Mouse (Mus musculus) gastrocnemius, postnatal 25 days (tissue): Measurements from ENCODE around the gene Vmn1r196. TPM values are rescaled to one million over a fixed set of nuclear protein-coding genes. Genes with fewer than 3 reads are reported as not detected.
"Not testable (repeated sequence)": the region's sequence is repeated elsewhere in the genome, so short reads cannot be mapped to it uniquely, and the experiment has no call there.

Experiments used
- DNase-seq: peaks from one replicate; pipeline ENCODE4 v3.0.0; 2022
- long read RNA-seq, 2 experiments: library from polyadenylated mRNA; stranded (forward); transcript quantifications; one replicate each; pipeline ENCODE4 v2.0.0; 2021
- total RNA-seq, 2 experiments: library from RNA; stranded (reverse); gene quantifications; 1 replicate in 1 of 2; 2 replicates in 1 of 2; pipeline ENCODE4 v1.2.3; 2021

The Vmn1r196 gene
- not detected for total RNA-seq
- long read RNA-seq, experiment 1: 0 reads
- long read RNA-seq, experiment 2: 0 reads

GRCm38 (mm10) chr13:22289620-22290019 is at the start of gene Vmn1r196:
Gene Vmn1r196, plus strand, starts transcription at chr13:22289920.
- no peak for DNase-seq

DNA sequence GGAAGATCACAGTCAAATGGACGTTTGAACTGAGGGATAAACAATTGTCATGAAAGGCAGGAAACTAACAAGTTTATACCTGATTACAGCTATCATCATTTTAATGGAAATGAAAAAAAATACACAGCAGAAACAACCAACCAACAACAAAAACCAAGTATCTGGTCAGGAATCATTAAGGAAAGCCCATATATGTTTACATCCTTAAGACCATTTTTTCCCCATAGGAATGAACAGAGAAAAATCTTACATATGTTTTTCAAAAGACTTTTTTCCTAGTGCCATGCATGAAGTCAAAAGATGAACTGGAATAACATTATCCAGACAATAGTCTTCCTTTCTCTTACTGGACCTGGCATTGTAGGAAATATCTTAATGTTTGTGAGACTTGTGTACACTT is 45.8 kb upstream of the Vmn1r196 start, which contains the start of gene Vmn1r194:
Vmn1r194 (plus strand) TSS at position 301 of the 400 bp plus-strand sequence.
- DNase-seq: no peak

GRCm38 (mm10) chr13:22270222-22270621 is 19.5 kb upstream of the Vmn1r196 start, which contains the start of gene Vmn1r195:
Gene Vmn1r195, plus strand, starts transcription at chr13:22270522.
- DNase-seq: not testable (repeated sequence)

- DNase-seq: no peak
Observed at GRCm38 (mm10) chr13:22271721-22272120, 18.0 kb upstream of the Vmn1r196 start.

- DNase-seq: no peak
Observed at GRCm38 (mm10) chr13:22284578-22284977, 5.1 kb upstream of the Vmn1r196 start.

GRCm38 (mm10) chr13:22308075-22308474 is 18.4 kb downstream of the Vmn1r196 start:
- not testable (repeated sequence) for DNase-seq

DNA sequence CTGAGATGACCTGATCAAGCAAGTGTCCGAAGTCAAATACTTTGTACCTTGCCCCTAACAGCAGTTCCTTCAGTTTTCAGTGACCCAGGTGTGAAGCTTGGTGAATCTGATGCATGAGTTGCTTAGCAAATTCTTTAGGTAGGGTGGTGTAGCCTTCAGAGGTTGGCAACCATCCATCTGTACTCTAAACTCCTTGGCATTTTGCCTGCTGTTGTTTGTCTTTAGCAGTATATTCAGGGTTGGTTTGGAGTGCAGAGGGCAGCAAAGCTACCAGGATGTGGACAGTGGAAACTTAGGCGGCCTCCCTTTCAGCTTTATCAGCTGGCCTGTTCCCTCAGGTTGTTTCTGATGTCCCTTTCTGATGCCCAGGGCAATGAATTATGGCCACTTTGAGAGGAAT is 25.6 kb downstream of the Vmn1r196 start:
- DNase-seq: no peak

DNA sequence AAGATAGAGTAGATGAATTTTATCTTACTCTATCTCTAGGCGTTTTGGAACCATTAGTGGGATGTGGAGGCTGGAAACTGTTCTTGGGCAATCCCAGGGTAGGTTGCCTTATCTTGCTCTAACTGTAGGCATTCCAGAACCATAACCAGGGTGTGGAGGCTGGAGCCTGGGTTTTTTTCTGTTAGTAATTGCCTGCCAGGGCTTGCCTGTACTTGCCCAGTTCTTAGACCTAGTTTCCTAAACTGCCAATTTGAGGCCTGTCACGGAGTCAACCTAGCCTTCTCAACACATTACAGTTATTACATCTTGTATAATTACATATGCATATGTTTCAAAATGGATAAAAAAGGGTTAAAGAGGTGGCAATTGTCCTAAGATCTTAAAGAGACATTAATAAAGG is 27.6 kb downstream of the Vmn1r196 start:
- no peak for DNase-seq

GRCm38 (mm10) chr13:22320091-22320490 is 30.4 kb downstream of the Vmn1r196 start:
- DNase-seq: no peak

- DNase-seq: no peak
Observed at GRCm38 (mm10) chr13:22324289-22324688, 34.6 kb downstream of the Vmn1r196 start, which contains the start of gene Vmn1r197. Gene Vmn1r197, plus strand, starts transcription at chr13:22324589.

DNA sequence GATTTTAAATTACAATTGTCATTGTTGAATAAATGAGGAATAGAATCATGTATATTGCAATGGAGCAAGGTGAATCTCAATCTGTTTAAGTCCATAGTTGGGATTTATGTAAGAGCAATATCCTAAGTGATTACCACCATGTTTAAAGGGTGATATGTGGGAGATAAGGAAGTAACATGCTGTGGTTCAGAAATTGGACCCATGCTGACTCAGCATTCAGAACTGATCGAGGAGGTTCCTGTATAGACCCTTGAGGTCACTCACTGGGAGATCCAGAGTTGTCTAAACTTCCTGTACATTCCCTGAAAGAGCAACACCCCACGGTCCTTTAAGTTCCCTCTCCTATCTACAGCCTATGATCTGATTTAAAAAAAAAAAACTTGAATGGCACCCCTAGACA is 43.5 kb downstream of the Vmn1r196 start:
- DNase-seq: no peak

GRCm38 (mm10) chr13:22335565-22335964 is 45.8 kb downstream of the Vmn1r196 start:
- no peak for DNase-seq

Other genes starting within 250 kb of the Vmn1r196 start
- gene Hist1h4i, start 248.6 kb upstream of the Vmn1r196 start, total RNA-seq: 10 to 100 TPM; 30.9 to 31.7 TPM
- 10 to 100 TPM in 1 of 2 experiments, 1 to 10 TPM in 1; 3.5 to 16.1 TPM for gene Hist1h2ag, start 247.0 kb upstream of the Vmn1r196 start, total RNA-seq
- gene Hist1h2bj, start 246.7 kb upstream of the Vmn1r196 start, total RNA-seq: 10 to 100 TPM in 1 of 2 experiments, 1 to 10 TPM in 1; 5.3 to 14.5 TPM
- not detected for gene Vmn1r188, start 205.5 kb upstream of the Vmn1r196 start, total RNA-seq
- not detected for gene Vmn1r189, start 184.1 kb upstream of the Vmn1r196 start, total RNA-seq
- not detected for gene Vmn1r191, start 106.0 kb upstream of the Vmn1r196 start, total RNA-seq
- not detected for gene Vmn1r192, start 98.8 kb upstream of the Vmn1r196 start, total RNA-seq
- not detected for gene Vmn1r193, start 66.8 kb upstream of the Vmn1r196 start, total RNA-seq
- gene Vmn1r194, start 45.7 kb upstream of the Vmn1r196 start, total RNA-seq: not detected
- gene Vmn1r195, start 19.4 kb upstream of the Vmn1r196 start, total RNA-seq: not detected
- not detected for gene Vmn1r197, start 34.7 kb downstream of the Vmn1r196 start, total RNA-seq
- gene Vmn1r198, start 60.4 kb downstream of the Vmn1r196 start, total RNA-seq: not detected
- gene Vmn1r199, start 89.9 kb downstream of the Vmn1r196 start, total RNA-seq: not detected
- not detected for gene Vmn1r200, start 100.5 kb downstream of the Vmn1r196 start, total RNA-seq
- gene Vmn1r201, start 182.0 kb downstream of the Vmn1r196 start, total RNA-seq: not detected
- not detected for gene Vmn1r202, start 215.5 kb downstream of the Vmn1r196 start, total RNA-seq
- gene Vmn1r203, start 228.2 kb downstream of the Vmn1r196 start, total RNA-seq: not detected